Mouse (Mus musculus) MEL (cell line): ENCODE data around the gene Ppfibp1. TPM values are rescaled to one million over a fixed set of nuclear protein-coding genes. Genes with fewer than 3 reads are reported as not detected.

ENCODE experiments used
- DNase-seq: peaks from one replicate; pipeline ENCODE4 v3.0.0; 2011; ENCODE audit warnings: low read depth, low spot score
- H3K27ac ChIP-seq: 2 replicates; pipeline ENCODE4 v1.5.1; 2012; ENCODE audit warnings: low read depth, mild to moderate bottlenecking, control low read depth, low read length, moderate library complexity; ENCODE audit not compliant: control insufficient read depth
- H3K27me3 ChIP-seq, 2 experiments: fragments of 150-350 bp in 1 of 2; sonication (generic) in 1 of 2; 2 replicates each; pipeline ENCODE4 v1.6.1; 2012; ENCODE audit warnings: low read length in 2 of 2, mild to moderate bottlenecking in 2 of 2, improper control_type of control experiment in 1 of 2, moderate library complexity in 1 of 2; ENCODE audit not compliant: insufficient read depth in 2 of 2, control insufficient read depth in 1 of 2
- H3K36me3 ChIP-seq, 2 experiments: 2 replicates each; pipeline ENCODE4 v1.6.1; 2012 to 2014; ENCODE audit warnings: low read length in 2 of 2, improper control_type of control experiment in 1 of 2, inconsistent platforms in 1 of 2, mild to moderate bottlenecking in 1 of 2; ENCODE audit not compliant: insufficient read depth in 2 of 2, control insufficient read depth in 1 of 2
- H3K4me1 ChIP-seq, 2 experiments: fragments of 150-350 bp in 1 of 2; sonication (generic) in 1 of 2; 2 replicates each; pipeline ENCODE4 v1.6.1; 2012; ENCODE audit warnings: low read length in 2 of 2, improper control_type of control experiment in 1 of 2, mild to moderate bottlenecking in 1 of 2; ENCODE audit not compliant: insufficient read depth in 2 of 2, control insufficient read depth in 1 of 2
- H3K4me3 ChIP-seq, 2 experiments: fragments of 150-350 bp in 1 of 2; sonication (generic) in 1 of 2; 2 replicates each; pipeline ENCODE4 v1.5.1; 2012; ENCODE audit warnings: low read depth in 2 of 2, low read length in 2 of 2, mild to moderate bottlenecking in 2 of 2, moderate library complexity in 2 of 2, control low read depth in 1 of 2, improper control_type of control experiment in 1 of 2; ENCODE audit not compliant: control insufficient read depth in 1 of 2, insufficient read depth in 1 of 2
- H3K79me2 ChIP-seq: 2 replicates; pipeline ENCODE4 v1.6.1; 2012; ENCODE audit warnings: mild to moderate bottlenecking, low read length, moderate library complexity; ENCODE audit not compliant: control insufficient read depth, poor library complexity, insufficient read depth
- H3K9ac ChIP-seq: 2 replicates; pipeline ENCODE4 v1.6.1; 2012; ENCODE audit warnings: low read depth, mild to moderate bottlenecking, control low read depth, low read length, moderate library complexity; ENCODE audit not compliant: control insufficient read depth, poor library complexity, severe bottlenecking
- H3K9me3 ChIP-seq: fragments of 150-350 bp; sonication (generic); replicated peaks from 2 replicates; pipeline ENCODE4 v1.6.1; 2012; ENCODE audit warnings: mild to moderate bottlenecking, low read length, improper control_type of control experiment, moderate library complexity; ENCODE audit not compliant: insufficient read depth
- BHLHE40 ChIP-seq: IDR thresholded peaks from 2 replicates; pipeline ENCODE4 v1.6.1; 2012; ENCODE audit warnings: low read depth, mild to moderate bottlenecking, inconsistent platforms, low read length, improper control_type of control experiment, borderline replicate concordance
- CHD1 ChIP-seq: IDR thresholded peaks from 2 replicates; pipeline ENCODE4 v1.6.1; 2012; ENCODE audit warnings: low read depth, mild to moderate bottlenecking, inconsistent platforms, low read length, improper control_type of control experiment
- CHD2 ChIP-seq: IDR thresholded peaks from 2 replicates; pipeline ENCODE4 v1.6.1; 2011; ENCODE audit warnings: low read length, improper control_type of control experiment
- CTCF ChIP-seq, 3 experiments: IDR thresholded peaks in 2 of 3; conservative IDR thresholded peaks in 1 of 3; 2 replicates each; pipeline ENCODE4 v1.5.1; 2011 to 2012; ENCODE audit warnings: low read length in 3 of 3, low read depth in 2 of 3, mild to moderate bottlenecking in 2 of 3, improper control_type of control experiment in 1 of 3, inconsistent platforms in 1 of 3, mixed read lengths in 1 of 3, moderate library complexity in 1 of 3; ENCODE audit not compliant: control insufficient read depth in 1 of 3, insufficient read depth in 1 of 3, poor library complexity in 1 of 3, severe bottlenecking in 1 of 3
- E2F4 ChIP-seq: IDR thresholded peaks from 2 replicates; pipeline ENCODE4 v1.6.1; 2011; ENCODE audit warnings: low read depth, low read length, improper control_type of control experiment, borderline replicate concordance
- ELF1 ChIP-seq: IDR thresholded peaks from 2 replicates; pipeline ENCODE4 v1.6.1; 2014; ENCODE audit warnings: low read depth, mild to moderate bottlenecking, inconsistent platforms, low read length, improper control_type of control experiment, moderate library complexity
- EP300 ChIP-seq, 2 experiments: IDR thresholded peaks; 2 replicates each; pipeline ENCODE4 v1.6.1; 2011; ENCODE audit warnings: improper control_type of control experiment in 2 of 2, low read length in 2 of 2, low read depth in 1 of 2, mild to moderate bottlenecking in 1 of 2
- GABPA ChIP-seq: IDR thresholded peaks from 2 replicates; pipeline ENCODE4 v1.6.1; 2012; ENCODE audit warnings: low read depth, mild to moderate bottlenecking, inconsistent platforms, low read length, improper control_type of control experiment, moderate library complexity
- GATA1 ChIP-seq: IDR thresholded peaks from 2 replicates; pipeline ENCODE4 v1.6.1; 2011; ENCODE audit warnings: low read depth, low read length, improper control_type of control experiment
- JUND ChIP-seq: IDR thresholded peaks from 2 replicates; pipeline ENCODE4 v1.6.1; 2011; ENCODE audit warnings: low read depth, mild to moderate bottlenecking, improper control_type of control experiment, low read length
- KAT2A ChIP-seq: conservative IDR thresholded peaks from 2 replicates; pipeline ENCODE4 v1.6.1; 2012; ENCODE audit warnings: low read depth, low read length, improper control_type of control experiment, inconsistent platforms
- MAFK ChIP-seq: IDR thresholded peaks from 2 replicates; pipeline ENCODE4 v1.6.1; 2011; ENCODE audit warnings: low read depth, mild to moderate bottlenecking, low read length, improper control_type of control experiment, borderline replicate concordance
- MAX ChIP-seq: IDR thresholded peaks from 2 replicates; pipeline ENCODE4 v1.6.1; 2011; ENCODE audit warnings: low read length, improper control_type of control experiment
- MAZ ChIP-seq: IDR thresholded peaks from 2 replicates; pipeline ENCODE4 v1.6.1; 2012; ENCODE audit warnings: low read depth, mild to moderate bottlenecking, inconsistent platforms, low read length, improper control_type of control experiment
- MEF2A ChIP-seq: IDR thresholded peaks from 2 replicates; pipeline ENCODE4 v1.6.1; 2014; ENCODE audit warnings: low read depth, mild to moderate bottlenecking, inconsistent platforms, low read length, improper control_type of control experiment; ENCODE audit not compliant: poor library complexity, insufficient replicate concordance, severe bottlenecking; ENCODE audit errors: extremely low read depth
- MXI1 ChIP-seq: IDR thresholded peaks from 2 replicates; pipeline ENCODE4 v1.6.1; 2011; ENCODE audit warnings: mild to moderate bottlenecking, low read depth, low read length, improper control_type of control experiment
- MYB ChIP-seq: IDR thresholded peaks from 2 replicates; pipeline ENCODE4 v1.6.1; 2011; ENCODE audit warnings: mild to moderate bottlenecking, low read depth, low read length, improper control_type of control experiment
- MYC ChIP-seq: IDR thresholded peaks from 2 replicates; pipeline ENCODE4 v1.6.1; 2011; ENCODE audit warnings: low read depth, mild to moderate bottlenecking, low read length, improper control_type of control experiment, moderate library complexity
- NELFE ChIP-seq: IDR thresholded peaks from 2 replicates; pipeline ENCODE4 v1.6.1; 2011; ENCODE audit warnings: low read depth, low read length, improper control_type of control experiment
- POLR2A ChIP-seq, 2 experiments: IDR thresholded peaks; 2 replicates each; pipeline ENCODE4 v1.6.1; 2011 to 2012; ENCODE audit warnings: low read length in 2 of 2, mild to moderate bottlenecking in 2 of 2, control low read depth in 1 of 2, improper control_type of control experiment in 1 of 2, low read depth in 1 of 2, moderate library complexity in 1 of 2; ENCODE audit not compliant: control insufficient read depth in 1 of 2, insufficient read depth in 1 of 2, poor library complexity in 1 of 2
- POLR2AphosphoS2 ChIP-seq: IDR thresholded peaks from 2 replicates; pipeline ENCODE4 v1.6.1; 2011; ENCODE audit warnings: low read length, improper control_type of control experiment
- POLR2AphosphoS5 ChIP-seq: IDR thresholded peaks from 2 replicates; pipeline ENCODE4 v1.6.1; 2012; ENCODE audit warnings: low read depth, borderline replicate concordance, mild to moderate bottlenecking, inconsistent platforms, low read length, moderate library complexity, mixed read lengths
- RAD21 ChIP-seq: IDR thresholded peaks from 2 replicates; pipeline ENCODE4 v1.6.1; 2011; ENCODE audit warnings: mild to moderate bottlenecking, low read depth, low read length, improper control_type of control experiment
- RCOR1 ChIP-seq: IDR thresholded peaks from 2 replicates; pipeline ENCODE4 v1.6.1; 2012; ENCODE audit warnings: low read depth, mild to moderate bottlenecking, inconsistent platforms, low read length, improper control_type of control experiment
- SIN3A ChIP-seq: IDR thresholded peaks from 2 replicates; pipeline ENCODE4 v1.6.1; 2012; ENCODE audit warnings: low read length, improper control_type of control experiment, inconsistent platforms
- SMC3 ChIP-seq: IDR thresholded peaks from 2 replicates; pipeline ENCODE4 v1.6.1; 2011; ENCODE audit warnings: low read depth, low read length, improper control_type of control experiment
- TAL1 ChIP-seq: IDR thresholded peaks from 2 replicates; pipeline ENCODE4 v1.6.1; 2012; ENCODE audit warnings: mild to moderate bottlenecking, inconsistent platforms, low read length, moderate library complexity, mixed read lengths
- TBP ChIP-seq: IDR thresholded peaks from 2 replicates; pipeline ENCODE4 v1.8.0; 2011; ENCODE audit warnings: low read depth, low read length, improper control_type of control experiment
- TCF12 ChIP-seq: IDR thresholded peaks from 2 replicates; pipeline ENCODE4 v1.6.1; 2014; ENCODE audit warnings: low read depth, mild to moderate bottlenecking, inconsistent platforms, low read length, improper control_type of control experiment, moderate library complexity
- UBTF ChIP-seq: IDR thresholded peaks from 2 replicates; pipeline ENCODE4 v1.6.1; 2012; ENCODE audit warnings: low read depth, mild to moderate bottlenecking, inconsistent platforms, low read length, improper control_type of control experiment, moderate library complexity, borderline replicate concordance; ENCODE audit not compliant: insufficient read depth
- USF1 ChIP-seq: IDR thresholded peaks from 2 replicates; pipeline ENCODE4 v1.6.1; 2014; ENCODE audit warnings: low read depth, mild to moderate bottlenecking, inconsistent platforms, low read length, improper control_type of control experiment, moderate library complexity
- USF2 ChIP-seq, 2 experiments: IDR thresholded peaks; 2 replicates each; pipeline ENCODE4 v1.6.1; 2011 to 2012; ENCODE audit warnings: improper control_type of control experiment in 2 of 2, low read length in 2 of 2, borderline replicate concordance in 1 of 2, inconsistent platforms in 1 of 2, low read depth in 1 of 2, mild to moderate bottlenecking in 1 of 2; ENCODE audit not compliant: insufficient read depth in 1 of 2
- ZC3H11A ChIP-seq: IDR thresholded peaks from 2 replicates; pipeline ENCODE4 v1.6.1; 2012; ENCODE audit warnings: low read depth, mild to moderate bottlenecking, inconsistent platforms, low read length, improper control_type of control experiment
- ZKSCAN1 ChIP-seq: IDR thresholded peaks from 2 replicates; pipeline ENCODE4 v1.6.1; 2012; ENCODE audit warnings: low read depth, mild to moderate bottlenecking, inconsistent platforms, low read length, improper control_type of control experiment, moderate library complexity
- ZMIZ1 ChIP-seq: IDR thresholded peaks from 2 replicates; pipeline ENCODE4 v1.6.1; 2012; ENCODE audit warnings: low read depth, mild to moderate bottlenecking, inconsistent platforms, low read length, improper control_type of control experiment, moderate library complexity
- ZNF384 ChIP-seq: IDR thresholded peaks from 2 replicates; pipeline ENCODE4 v1.6.1; 2012; ENCODE audit warnings: low read depth, mild to moderate bottlenecking, inconsistent platforms, low read length, improper control_type of control experiment
- polyA plus RNA-seq, 2 experiments: library from polyadenylated mRNA; stranded (reverse) in 1 of 2; unstranded in 1 of 2; fragments of >175 nt in 1 of 2; fragments of >200 nt in 1 of 2; gene quantifications; 2 replicates each; pipeline versions ENCODE4 v1.2.1 to v1.2.4; 2012; ENCODE audit warnings: low replicate concordance in 2 of 2, low read depth in 1 of 2; ENCODE audit not compliant: insufficient read length in 2 of 2, insufficient read depth in 1 of 2, missing spikeins in 1 of 2
- total RNA-seq: library from RNA; depleted of rRNA; stranded (reverse); fragments of 300-350 nt; gene quantifications from 2 replicates; pipeline ENCODE4 v1.2.3, GENCODE M21; 2012

Gene Ppfibp1
- total and polyA plus RNA-seq, 3 experiments: 12.2 to 14.6 TPM; not detected in 1

DNA sequence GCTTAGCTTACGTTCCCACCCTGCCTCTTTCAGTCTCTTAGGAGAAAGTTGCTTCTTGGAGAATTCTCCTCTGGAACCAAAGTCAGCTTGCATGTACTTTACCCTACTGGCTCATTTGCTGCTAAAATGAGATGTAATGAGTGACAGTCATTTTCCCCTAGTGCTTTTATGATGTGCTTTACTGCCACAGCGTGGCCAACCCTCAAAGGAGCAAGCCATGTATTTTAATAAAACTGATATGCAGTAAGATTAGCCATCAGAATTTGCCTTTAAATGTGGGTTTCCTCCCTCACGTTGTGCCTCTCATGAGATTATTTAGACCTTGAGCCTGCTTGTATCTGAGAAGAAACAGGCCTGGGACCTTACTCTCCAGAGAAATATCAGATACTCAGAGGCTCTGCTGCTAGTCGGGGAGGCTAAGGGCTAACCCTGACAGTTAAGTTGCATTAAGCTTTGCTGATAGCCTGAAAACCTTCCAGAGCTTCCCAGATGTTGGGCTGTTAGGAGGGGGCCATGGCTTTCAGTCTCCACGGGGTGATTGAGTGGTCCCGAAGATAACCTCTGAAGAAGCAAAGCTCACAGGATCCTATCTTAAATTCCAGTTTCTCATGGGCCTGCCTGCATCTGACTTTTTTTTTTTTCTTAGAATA lies 73.7 kb downstream of the Ppfibp1 start:
- H3K9me3 ChIP-seq: no peaks in the 10 kb centered on the region
- DNase-seq: peak; percentile 73
- H3K79me2 ChIP-seq: no peaks in the 10 kb centered on the region
- peaks cover 0 to 13% of the 10 kb centered on the region in 2 experiments; a peak in 2 of 4 replicates for H3K4me1 ChIP-seq
- H3K27me3 ChIP-seq: no peaks in the 10 kb centered on the region
- H3K36me3 ChIP-seq: peaks cover 0 to 8% of the 10 kb centered on the region in 2 experiments; a peak in 2 of 4 replicates
- H3K27ac ChIP-seq: peak overlapping the region; percentile 38; the same call in 1 of the 2 replicates
- H3K9ac ChIP-seq: no peak overlapping the region
- no peak overlapping the region for H3K4me3 ChIP-seq
- TF ChIP-seq RCOR1 (no peak), ELF1 (no peak), GABPA (no peak), MYB (no peak), E2F4 (no peak), MXI1 (peak; percentile 68), ZC3H11A (peak; percentile 91), ZNF384 (peak; percentile 70), TCF12 (0 out of 2 replicates have a peak, but pooled peaks have one; percentile 6), NELFE (no peak), SMC3 (peak; percentile 94), TAL1 (peak; percentile 26; the same call in 1 of the 2 replicates), TBP (no peak), MYC (peak; percentile 43; the same call in 1 of the 2 replicates), GATA1 (0 out of 2 replicates have a peak, but pooled peaks have one; percentile 42), ZKSCAN1 (no peak), ZMIZ1 (no peak), MAFK (no peak), JUND (0 out of 2 replicates have a peak, but pooled peaks have one; percentile 34), BHLHE40 (0 out of 2 replicates have a peak, but pooled peaks have one; percentile 18), CTCF (IDR thresholded peaks at IDR 0.05 in 2 of 3, conservative IDR thresholded peaks at IDR 0.05 in 1 of 3; ENCODE audit: control insufficient read depth in 1 of 3, insufficient read depth in 1 of 3, low read depth in 2 of 3, low read length in 3 of 3, poor library complexity in 1 of 3, severe bottlenecking in 1 of 3) (peak; percentile 28 to 84 (median 37); a peak in 5 of 6 replicates), POLR2AphosphoS2 (no peak), SIN3A (no peak), USF2 (IDR thresholded peaks at IDR 0.05; ENCODE audit: borderline replicate concordance in 1 of 2, insufficient read depth in 1 of 2, low read depth in 1 of 2, low read length in 2 of 2) (no peak), KAT2A (no peak), EP300 (IDR thresholded peaks at IDR 0.05; ENCODE audit: low read depth in 1 of 2, low read length in 2 of 2) (peak; percentile 10 to 48; a peak in 1 of 4 replicates), UBTF (no peak), CHD1 (no peak), POLR2AphosphoS5 (no peak), POLR2A (IDR thresholded peaks at IDR 0.05; ENCODE audit: control insufficient read depth in 1 of 2, insufficient read depth in 1 of 2, low read depth in 1 of 2, low read length in 2 of 2, poor library complexity in 1 of 2) (no peak), CHD2 (no peak), RAD21 (peak; percentile 88), MAX (peak; percentile 46), MAZ (no peak), USF1 (no peak), MEF2A (no peak)
